Mouse (Mus musculus) gastrocnemius, postnatal 4 days (tissue): ENCODE results near the gene D230025D16Rik. TPM values are rescaled to one million over a fixed set of nuclear protein-coding genes. Genes with fewer than 3 reads are reported as not detected.
"Not testable (repeated sequence)": the region's sequence is repeated elsewhere in the genome, so short reads cannot be mapped to it uniquely, and the experiment has no call there.

Experiments used
- DNase-seq, 2 experiments: peaks; one replicate each; pipeline ENCODE4 v3.0.0; 2021 to 2022; ENCODE audit warnings: low spot score in 2 of 2, mixed read lengths in 2 of 2
- long read RNA-seq, 2 experiments: library from polyadenylated mRNA; stranded (forward); transcript quantifications; one replicate each; pipeline ENCODE4 v2.0.0; 2021
- total RNA-seq, 2 experiments: library from RNA; stranded (reverse); gene quantifications; 2 replicates each; pipeline ENCODE4 v1.2.3; 2021

The D230025D16Rik gene
- 10 to 100 TPM; 16.2 to 16.5 TPM for total RNA-seq
- long read RNA-seq, experiment 1, transcript D230025D16Rik-201 (16 exons, 2,916 nt), result major isoform, 5 of 12 reads
- long read RNA-seq, experiment 1, partial matches to known transcripts, result 1 of 12 reads
- long read RNA-seq, experiment 1, other reads (novel, unspliced or antisense), result 6 of 12 reads
- long read RNA-seq, experiment 2, transcript D230025D16Rik-201 (16 exons, 2,916 nt), result major isoform, 9 of 14 reads
- long read RNA-seq, experiment 2, partial matches to known transcripts, result 0 of 14 reads
- long read RNA-seq, experiment 2, other reads (novel, unspliced or antisense), result 2 of 14 reads

GRCm38 (mm10) chr8:105224413-105225271 lies at the start of gene D230025D16Rik:
TSS of gene D230025D16Rik (plus strand) at chr8:105225145.
- peak; percentile 94 to 97 for DNase-seq

- DNase-seq, result not testable (repeated sequence)
Observed at GRCm38 (mm10) chr8:105175287-105175686, 49.7 kb upstream of the D230025D16Rik start.

GRCm38 (mm10) chr8:105178211-105178800 lies 46.6 kb upstream of the D230025D16Rik start:
- no peak for DNase-seq

GRCm38 (mm10) chr8:105182201-105182600 lies 42.7 kb upstream of the D230025D16Rik start:
- DNase-seq, result no peak

GRCm38 (mm10) chr8:105186467-105187005 lies 38.4 kb upstream of the D230025D16Rik start:
- DNase-seq, result no peak

- no peak for DNase-seq
Observed at GRCm38 (mm10) chr8:105192182-105192581, 32.8 kb upstream of the D230025D16Rik start.

GRCm38 (mm10) chr8:105205748-105206147 lies 19.2 kb upstream of the D230025D16Rik start:
- DNase-seq, result no peak

- no peak for DNase-seq
Observed at GRCm38 (mm10) chr8:105206766-105207275, 18.1 kb upstream of the D230025D16Rik start.

GRCm38 (mm10) chr8:105207675-105208273 lies 17.2 kb upstream of the D230025D16Rik start:
- no peak for DNase-seq

GRCm38 (mm10) chr8:105209153-105210110 lies 15.5 kb upstream of the D230025D16Rik start:
- no peak for DNase-seq

- DNase-seq, result no peak
Observed at GRCm38 (mm10) chr8:105214104-105214503, 10.8 kb upstream of the D230025D16Rik start.

- DNase-seq, result no peak
Observed at GRCm38 (mm10) chr8:105217926-105218522, 6.9 kb upstream of the D230025D16Rik start.

- no peak for DNase-seq
Observed at GRCm38 (mm10) chr8:105223850-105224249, 1.1 kb upstream of the D230025D16Rik start.

- no peak for DNase-seq
Observed at GRCm38 (mm10) chr8:105225272-105225593, 288 bp downstream of the D230025D16Rik start.

- no peak for DNase-seq
Observed at GRCm38 (mm10) chr8:105225917-105226316, 972 bp downstream of the D230025D16Rik start.

- DNase-seq, result no peak
Observed at GRCm38 (mm10) chr8:105231503-105232320, 6.8 kb downstream of the D230025D16Rik start.

- not testable (repeated sequence) for DNase-seq
Observed at GRCm38 (mm10) chr8:105232321-105232693, 7.4 kb downstream of the D230025D16Rik start.

- no peak for DNase-seq
Observed at GRCm38 (mm10) chr8:105233126-105233935, 8.4 kb downstream of the D230025D16Rik start.
